ENCODE assay signal across 15 mouse cellular contexts in genomic region chr14:68355462-68355905, GRCm38 (mm10).
DNase-seq lines count a peak whose midpoint lies in the region; ATAC-seq and TF ChIP-seq lines count a peak whose summit lies in the region.
"Had no signal": no experiment of that assay in that cellular context is flagged by ENCODE, and none has a peak within 500 bp of the region (broad histone marks: within the 10 kb centered on the region; RNA-seq: fewer than 3 reads in every experiment).

No protein-coding gene starts in this region.

- no peak overlapping the region for H3K4me2 ChIP-seq in midbrain, embryonic 13.5 days (replicated peaks)
- no peak overlapping the region for H3K4me2 ChIP-seq in hindbrain, postnatal 0 days (ENCODE audit: low read depth, low read length)
- H3K4me2 ChIP-seq: embryonic facial prominence, embryonic 12.5 days; liver, embryonic 11.5 days had no signal

- peak; percentile 16 to 27 for DNase-seq in cerebellum, postnatal 14 days
- DNase-seq in cerebellum, adult 9-11 months, result no peak
- no peak for DNase-seq in midbrain, embryonic 10.5 days (ENCODE audit: low spot score)
- peak; percentile 74 for DNase-seq in hindbrain, postnatal 0 days (ENCODE audit: low spot score)
- peak; percentile 89 for DNase-seq in retina, postnatal 1 day
- no peak for DNase-seq in thymus, postnatal 36 days
- DNase-seq: adrenal gland, postnatal 10 days; heart, adult 2 months; heart, postnatal 14 days; kidney, adult 11 months had no signal

- peaks cover 6% of the 10 kb centered on the region; the same call in 1 of the 2 replicates for H3K4me1 ChIP-seq in midbrain, embryonic 13.5 days (replicated peaks)
- H3K4me1 ChIP-seq in midbrain, embryonic 10.5 days, result no peaks in the 10 kb centered on the region
- H3K4me1 ChIP-seq in hindbrain, postnatal 0 days (ENCODE audit: insufficient read depth, low read length), result no peaks in the 10 kb centered on the region; the same call in 1 of the 2 replicates
- H3K4me1 ChIP-seq: embryonic facial prominence, embryonic 12.5 days had no signal

- H3K27ac ChIP-seq in midbrain, embryonic 13.5 days, result peak overlapping the region; percentile 51; the same call in 1 of the 2 replicates
- no peak overlapping the region for H3K27ac ChIP-seq in midbrain, embryonic 10.5 days (replicated peaks)
- H3K27ac ChIP-seq in hindbrain, postnatal 0 days, result no peak overlapping the region
- H3K27ac ChIP-seq: embryonic facial prominence, embryonic 12.5 days; heart, adult 2 months had no signal

- H3K4me3 ChIP-seq in midbrain, embryonic 13.5 days (replicated peaks), result no peak overlapping the region
- no peak overlapping the region for H3K4me3 ChIP-seq in midbrain, embryonic 10.5 days
- H3K4me3 ChIP-seq in hindbrain, postnatal 0 days (ENCODE audit: low read length), result no peak overlapping the region
- H3K4me3 ChIP-seq: embryonic facial prominence, embryonic 12.5 days; heart, adult 2 months had no signal

- TF ChIP-seq CTCF in hindbrain, postnatal 0 days (IDR thresholded peaks at IDR 0.05; ENCODE audit: low read depth), result no peak

- 52% methylated on average over 8 of the region's 8 CpGs for WGBS in midbrain, embryonic 13.5 days
- WGBS in midbrain, embryonic 10.5 days, result 87% methylated on average over 8 of the region's 8 CpGs
- 36% methylated on average over 8 of the region's 8 CpGs for WGBS in hindbrain, postnatal 0 days

- H3K9ac ChIP-seq in midbrain, embryonic 13.5 days (replicated peaks), result no peak overlapping the region
- no peak overlapping the region for H3K9ac ChIP-seq in hindbrain, postnatal 0 days (replicated peaks; ENCODE audit: low read length)
- H3K9ac ChIP-seq: embryonic facial prominence, embryonic 12.5 days had no signal

- H3K27me3 ChIP-seq in midbrain, embryonic 13.5 days, result no peaks in the 10 kb centered on the region
- no peaks in the 10 kb centered on the region for H3K27me3 ChIP-seq in midbrain, embryonic 10.5 days (ENCODE audit: low read depth, poor library complexity, severe bottlenecking)
- no peaks in the 10 kb centered on the region for H3K27me3 ChIP-seq in hindbrain, postnatal 0 days (ENCODE audit: insufficient read depth, low read length)
- H3K27me3 ChIP-seq: embryonic facial prominence, embryonic 12.5 days had no signal

- H3K36me3 ChIP-seq in midbrain, embryonic 13.5 days, result no peaks in the 10 kb centered on the region
- no peaks in the 10 kb centered on the region for H3K36me3 ChIP-seq in midbrain, embryonic 10.5 days
- no peaks in the 10 kb centered on the region for H3K36me3 ChIP-seq in hindbrain, postnatal 0 days (ENCODE audit: insufficient read depth, low read length)
- H3K36me3 ChIP-seq: embryonic facial prominence, embryonic 12.5 days had no signal

- ATAC-seq in midbrain, embryonic 13.5 days, result peak; percentile 73
- ATAC-seq in hindbrain, postnatal 0 days, result peak; percentile 67
- no peak for ATAC-seq in monocyte, adult 5-6 weeks (replicated peaks; ENCODE audit: insufficient number of reproducible peaks, low FRiP score, low TSS enrichment, poor library complexity, severe bottlenecking)
- ATAC-seq: lung, postnatal 0 days had no signal

- H3K9me3 ChIP-seq in midbrain, embryonic 13.5 days, result no peaks in the 10 kb centered on the region
- H3K9me3 ChIP-seq in midbrain, embryonic 10.5 days (replicated peaks), result no peaks in the 10 kb centered on the region
- H3K9me3 ChIP-seq in hindbrain, postnatal 0 days (ENCODE audit: low read length), result no peaks in the 10 kb centered on the region
- H3K9me3 ChIP-seq: embryonic facial prominence, embryonic 12.5 days had no signal

Comparison
In these comparisons a context has a peak if more than half of its experiments do, and no peak if none do; other contexts are left out.
1. DNase-seq: peak in cerebellum, postnatal 14 days (2 of 2), hindbrain, postnatal 0 days (single experiment) and retina, postnatal 1 day (single experiment); none in cerebellum, adult 9-11 months (single experiment), midbrain, embryonic 10.5 days (single experiment) and thymus, postnatal 36 days (0 of 2).